Mouse (Mus musculus) forebrain, embryonic 11.5 days (tissue): Measurements from ENCODE around the gene Timm10b. TPM values are rescaled to one million over a fixed set of nuclear protein-coding genes. Genes with fewer than 3 reads are reported as not detected.

Experiments
- ATAC-seq: fragments of 200-750 bp; cut with Nextera tagmentation; replicated peaks from 2 replicates; pipeline ENCODE4 v1.8.0; 2017; ENCODE audit warnings: moderate TSS enrichment; ENCODE audit not compliant: low FRiP score
- DNase-seq: peaks from one replicate; pipeline ENCODE4 v3.0.0-alpha.2; 2017; ENCODE audit warnings: low spot score
- H3K27ac ChIP-seq: fragments of 300-500 bp; sonication (generic); 2 replicates; pipeline ENCODE4 v1.5.1; 2014; ENCODE audit warnings: low read depth, low read length
- H3K27me3 ChIP-seq: fragments of 300-500 bp; sonication (generic); 2 replicates; pipeline ENCODE4 v1.6.1; 2014; ENCODE audit warnings: mild to moderate bottlenecking, low read length, mixed read lengths; ENCODE audit not compliant: control insufficient read depth, insufficient read depth
- H3K36me3 ChIP-seq: fragments of 300-500 bp; sonication (generic); 2 replicates; pipeline ENCODE4 v1.6.1; 2014; ENCODE audit warnings: mild to moderate bottlenecking, low read length, moderate library complexity, mixed read lengths; ENCODE audit not compliant: control insufficient read depth, insufficient read depth
- H3K4me1 ChIP-seq: fragments of 300-500 bp; sonication (generic); replicated peaks from 2 replicates; pipeline ENCODE4 v1.6.1; 2014; ENCODE audit warnings: low read length, mixed read lengths; ENCODE audit not compliant: control insufficient read depth, insufficient read depth
- H3K4me2 ChIP-seq: fragments of 300-500 bp; sonication (generic); 2 replicates; pipeline ENCODE4 v1.6.1; 2014; ENCODE audit warnings: low read depth, mild to moderate bottlenecking, low read length, moderate library complexity, mixed read lengths; ENCODE audit not compliant: severe bottlenecking
- H3K4me3 ChIP-seq: fragments of 300-500 bp; sonication (generic); 2 replicates; pipeline ENCODE4 v1.5.1; 2014; ENCODE audit warnings: low read depth, low read length
- H3K9ac ChIP-seq: fragments of 300-500 bp; sonication (generic); 2 replicates; pipeline ENCODE4 v1.6.1; 2014; ENCODE audit warnings: low read length
- H3K9me3 ChIP-seq: fragments of 300-500 bp; sonication (generic); 2 replicates; pipeline ENCODE4 v1.6.1; 2016; ENCODE audit warnings: low read length, mixed read lengths; ENCODE audit not compliant: control insufficient read depth
- WGBS: fragments of 180-500 bp; shearing (Covaris S2); extraction: QIAGEN DNeasy Blood & Tissue Kit; methylation state at CpG from one replicate; pipeline ENCODE4 v1.1.7; 2014; 5-methylcytosine and 5-hydroxymethylcytosine counted together
- polyA plus RNA-seq: library from polyadenylated mRNA; unstranded; fragments of >200 nt; fragmentation: Nextera tagmentation; extraction: Ambion mirVana; gene quantifications from 2 replicates; pipeline ENCODE4 v1.2.1, GENCODE M21; 2014

Timm10b gene
- polyA plus RNA-seq, 1 experiment from 2014 or later, result 151 TPM

- peak overlapping the region; percentile 24; the same call in 1 of the 2 replicates for H3K4me2 ChIP-seq
- H3K27ac ChIP-seq, result no peak overlapping the region
- H3K4me3 ChIP-seq, result no peak overlapping the region
- no peaks in the 10 kb centered on the region for H3K9me3 ChIP-seq
- H3K27me3 ChIP-seq, result no peaks in the 10 kb centered on the region
- no peak overlapping the region for H3K9ac ChIP-seq
- 11% methylated on average over 13 of the region's 13 CpGs for WGBS
- ATAC-seq, result 0 out of 2 replicates have a peak, but pooled peaks have one; percentile 56
- DNase-seq, result no peak
- H3K36me3 ChIP-seq, result no peaks in the 10 kb centered on the region
- H3K4me1 ChIP-seq, result no peaks in the 10 kb centered on the region; the same call in 1 of the 2 replicates
Observed at GRCm38 (mm10) chr7:105685541-105686197, 45.8 kb downstream of the Timm10b start.

GRCm38 (mm10) chr7:105690875-105691274 is 51.0 kb downstream of the Timm10b start:
- Histone ChIP-seq H3K4me3 (no peak overlapping the region), H3K9me3 (no peaks in the 10 kb centered on the region), H3K36me3 (no peaks in the 10 kb centered on the region), H3K9ac (no peak overlapping the region), H3K27ac (no peak overlapping the region), H3K4me2 (no peak overlapping the region), H3K4me1 (no peaks in the 10 kb centered on the region), H3K27me3 (no peaks in the 10 kb centered on the region)
- WGBS, result 73% methylated on average over 1 of the region's 1 CpGs
- ATAC-seq (no peak), DNase-seq (no peak)

Other genes starting within 250 kb of the Timm10b start
- 45.0 and 47.4 TPM in 2 replicates for gene Fam160a2, start 240.0 kb upstream of the Timm10b start, polyA plus RNA-seq
- gene Cnga4, start 235.5 kb upstream of the Timm10b start, polyA plus RNA-seq, result 0.15 TPM in 1 of 2 replicates, not detected in the other
- gene Cckbr, start 214.3 kb upstream of the Timm10b start, polyA plus RNA-seq, result 0.13 and 0.51 TPM in 2 replicates
- 21.1 and 26.4 TPM in 2 replicates for gene Cavin3, start 157.8 kb upstream of the Timm10b start, polyA plus RNA-seq
- gene Smpd1, start 85.7 kb upstream of the Timm10b start, polyA plus RNA-seq, result 35.1 and 42.1 TPM in 2 replicates
- 106 and 117 TPM in 2 replicates for gene Apbb1, start 58.4 kb upstream of the Timm10b start, polyA plus RNA-seq
- gene Hpx, start 39.9 kb upstream of the Timm10b start, polyA plus RNA-seq, result not detected in 2 replicates
- 35.9 and 37.7 TPM in 2 replicates for gene Trim3, start 6.5 kb upstream of the Timm10b start, polyA plus RNA-seq
- gene Arfip2, start 360 bp downstream of the Timm10b start, polyA plus RNA-seq, result 78.2 and 90.2 TPM in 2 replicates
- gene Gm45799, start 496 bp downstream of the Timm10b start, polyA plus RNA-seq, result 11.8 and 14.2 TPM in 2 replicates
- 0.39 and 0.79 TPM in 2 replicates for gene Dnhd1, start 10.8 kb downstream of the Timm10b start, polyA plus RNA-seq
- 221 and 242 TPM in 2 replicates for gene Ilk, start 96.5 kb downstream of the Timm10b start, polyA plus RNA-seq
- gene Rrp8, start 97.3 kb downstream of the Timm10b start, polyA plus RNA-seq, result 40.6 and 41.4 TPM in 2 replicates
- gene Taf10, start 104.3 kb downstream of the Timm10b start, polyA plus RNA-seq, result 196 and 204 TPM in 2 replicates
- gene Tpp1, start 112.2 kb downstream of the Timm10b start, polyA plus RNA-seq, result 53.9 and 62.7 TPM in 2 replicates
- 21.3 and 21.4 TPM in 2 replicates for gene Dchs1, start 147.6 kb downstream of the Timm10b start, polyA plus RNA-seq
- gene Mrpl17, start 171.0 kb downstream of the Timm10b start, polyA plus RNA-seq, result 274 and 275 TPM in 2 replicates